Comparison of ENCODE assay signal across 10 mouse cellular contexts in genomic region chr13:47335996-47336684, GRCm38 (mm10).
DNase-seq lines count a peak whose midpoint lies in the region; ATAC-seq and TF ChIP-seq lines count a peak whose summit lies in the region.
"Had no signal": no experiment of that assay in that cellular context is flagged by ENCODE, and none has a peak within 500 bp of the region (broad histone marks: within the 10 kb centered on the region; RNA-seq: fewer than 3 reads in every experiment).

No protein-coding gene starts in this region.

- H3K4me3 ChIP-seq in forebrain, embryonic 10.5 days = no peak overlapping the region
- no peak overlapping the region for H3K4me3 ChIP-seq in forebrain, embryonic 13.5 days
- H3K4me3 ChIP-seq in embryonic facial prominence, embryonic 10.5 days = no peak overlapping the region
- H3K4me3 ChIP-seq in heart, postnatal 0 days (ENCODE audit: low read depth, low read length) = no peak overlapping the region
- H3K4me3 ChIP-seq: embryonic facial prominence, embryonic 12.5 days; liver, embryonic 15.5 days had no signal

- H3K4me1 ChIP-seq in forebrain, embryonic 10.5 days = peaks cover 23% of the 10 kb centered on the region
- peaks cover 11% of the 10 kb centered on the region; the same call in 1 of the 2 replicates for H3K4me1 ChIP-seq in forebrain, embryonic 13.5 days
- peaks cover 12% of the 10 kb centered on the region for H3K4me1 ChIP-seq in embryonic facial prominence, embryonic 10.5 days
- no peaks in the 10 kb centered on the region for H3K4me1 ChIP-seq in heart, postnatal 0 days (ENCODE audit: control insufficient read depth, insufficient read depth)
- H3K4me1 ChIP-seq: embryonic facial prominence, embryonic 12.5 days; liver, embryonic 15.5 days had no signal

- no peaks in the 10 kb centered on the region for H3K27me3 ChIP-seq in forebrain, embryonic 10.5 days (ENCODE audit: poor library complexity, severe bottlenecking)
- no peaks in the 10 kb centered on the region for H3K27me3 ChIP-seq in forebrain, embryonic 13.5 days
- no peaks in the 10 kb centered on the region for H3K27me3 ChIP-seq in embryonic facial prominence, embryonic 10.5 days (replicated peaks; ENCODE audit: low read depth, poor library complexity, severe bottlenecking)
- H3K27me3 ChIP-seq in heart, postnatal 0 days (ENCODE audit: control insufficient read depth, insufficient read depth, low read length) = no peaks in the 10 kb centered on the region
- H3K27me3 ChIP-seq: embryonic facial prominence, embryonic 12.5 days; liver, embryonic 15.5 days had no signal

- no peak overlapping the region for H3K4me2 ChIP-seq in forebrain, embryonic 13.5 days
- H3K4me2 ChIP-seq in heart, postnatal 0 days (ENCODE audit: low read depth, low read length) = 0 out of 2 replicates have a peak overlapping the region, but pooled peaks have one; percentile 3
- H3K4me2 ChIP-seq: embryonic facial prominence, embryonic 12.5 days; liver, embryonic 15.5 days had no signal

- no peak overlapping the region for H3K9ac ChIP-seq in forebrain, embryonic 13.5 days
- no peak overlapping the region for H3K9ac ChIP-seq in heart, postnatal 0 days (replicated peaks; ENCODE audit: low read depth, low read length)
- H3K9ac ChIP-seq: embryonic facial prominence, embryonic 12.5 days; liver, embryonic 15.5 days had no signal

- H3K27ac ChIP-seq in forebrain, embryonic 10.5 days = peak overlapping the region; percentile 30; the same call in 1 of the 2 replicates
- no peak overlapping the region for H3K27ac ChIP-seq in forebrain, embryonic 13.5 days
- H3K27ac ChIP-seq in embryonic facial prominence, embryonic 10.5 days (replicated peaks) = 0 out of 2 replicates have a peak overlapping the region, but pooled peaks have one; percentile 15
- peak overlapping the region; percentile 30; the same call in 1 of the 2 replicates for H3K27ac ChIP-seq in heart, postnatal 0 days (ENCODE audit: low read depth)
- H3K27ac ChIP-seq: embryonic facial prominence, embryonic 12.5 days; liver, embryonic 15.5 days had no signal

- no peak for DNase-seq in forebrain, embryonic 10.5 days (ENCODE audit: extremely low spot score, low spot score)
- peak; percentile 90 for DNase-seq in 3T3-L1 (ENCODE audit: low read depth, low spot score)
- peak; percentile 26 for DNase-seq in embryonic facial prominence, embryonic 10.5 days (ENCODE audit: low spot score)
- peak; percentile 60 for DNase-seq in heart, postnatal 0 days (ENCODE audit: low spot score)
- DNase-seq in lung, postnatal 36 days = peak; percentile 20

- no peaks in the 10 kb centered on the region for H3K9me3 ChIP-seq in forebrain, embryonic 10.5 days
- no peaks in the 10 kb centered on the region for H3K9me3 ChIP-seq in forebrain, embryonic 13.5 days (replicated peaks)
- H3K9me3 ChIP-seq in embryonic facial prominence, embryonic 10.5 days = no peaks in the 10 kb centered on the region
- no peaks in the 10 kb centered on the region for H3K9me3 ChIP-seq in heart, postnatal 0 days (replicated peaks; ENCODE audit: control insufficient read depth, low read length)
- H3K9me3 ChIP-seq: embryonic facial prominence, embryonic 12.5 days; liver, embryonic 15.5 days had no signal

- WGBS in forebrain, embryonic 10.5 days = 79% methylated on average over 16 of the region's 16 CpGs
- WGBS in forebrain, embryonic 13.5 days = 74% methylated on average over 16 of the region's 16 CpGs
- WGBS in embryonic facial prominence, embryonic 10.5 days = 70% methylated on average over 16 of the region's 16 CpGs
- WGBS in heart, postnatal 0 days = 40% methylated on average over 16 of the region's 16 CpGs

- no peaks in the 10 kb centered on the region for H3K36me3 ChIP-seq in forebrain, embryonic 10.5 days (replicated peaks)
- H3K36me3 ChIP-seq in forebrain, embryonic 13.5 days (ENCODE audit: poor library complexity, severe bottlenecking) = no peaks in the 10 kb centered on the region
- no peaks in the 10 kb centered on the region for H3K36me3 ChIP-seq in embryonic facial prominence, embryonic 10.5 days (replicated peaks)
- no peaks in the 10 kb centered on the region for H3K36me3 ChIP-seq in heart, postnatal 0 days (replicated peaks; ENCODE audit: control insufficient read depth, insufficient read depth, low read length)
- H3K36me3 ChIP-seq: embryonic facial prominence, embryonic 12.5 days; liver, embryonic 15.5 days had no signal

- TF ChIP-seq CTCF in heart, postnatal 0 days (IDR thresholded peaks at IDR 0.05; ENCODE audit: low read depth) = no peak

- no peak for ATAC-seq in forebrain, embryonic 13.5 days
- peak; percentile 77 for ATAC-seq in heart, postnatal 0 days (ENCODE audit: insufficient read depth, low read depth)
- ATAC-seq in megakaryocyte, adult 5-6 weeks (ENCODE audit: poor library complexity, severe bottlenecking) = no peak
- no peak for ATAC-seq in megakaryocyte progenitor cell, adult 5-6 weeks (replicated peaks; ENCODE audit: poor library complexity)

- TF ChIP-seq EP300 in heart, postnatal 0 days (IDR thresholded peaks at IDR 0.05; ENCODE audit: low read depth) = no peak
